Mouse (Mus musculus): ENCODE results near the gene Zfp142.

DNA sequence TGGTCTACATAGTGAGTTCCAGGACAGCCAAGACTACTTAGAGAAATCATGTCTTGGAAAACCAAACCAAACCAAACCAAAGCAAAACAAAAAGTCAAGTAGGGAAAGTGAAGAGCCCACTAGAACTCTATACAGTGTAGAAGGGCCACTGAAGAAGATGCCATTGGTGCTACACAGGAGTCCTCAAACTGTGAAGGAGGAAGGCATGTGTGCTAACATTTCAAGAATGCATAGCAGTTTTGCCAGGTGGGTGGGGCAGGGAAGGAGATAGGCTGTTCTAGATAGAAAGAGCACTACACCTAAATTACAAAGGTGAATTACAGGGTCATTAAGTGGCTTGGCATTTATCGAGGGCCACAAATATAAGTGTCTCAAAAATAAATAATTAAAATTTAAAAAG is 36.1 kb upstream of the Zfp142 start:
- TF ChIP-seq CTCF (IDR thresholded peaks at IDR 0.05; ENCODE audit: low read depth) (no peak), EP300 (IDR thresholded peaks at IDR 0.05; ENCODE audit: low read depth) (no peak)

Data from heart, postnatal 0 days (tissue).